Mouse (Mus musculus): ENCODE data around the gene Slc2a6. TPM values are rescaled to one million over a fixed set of nuclear protein-coding genes. Genes with fewer than 3 reads are reported as not detected.
A peak's percentile ranks its signal among the peaks of the same experiment; 100 is the strongest.

Gene Slc2a6
- total and polyA plus RNA-seq, 3 experiments, result 22.1 to 55.9 (median 43.3) TPM

GRCm38 (mm10) chr2:27043461-27043860 lies 15.7 kb upstream of the Slc2a6 start:
- DNase-seq (ENCODE audit: extremely low read depth), result peak; percentile 74
- H3K9me3 ChIP-seq (replicated peaks; ENCODE audit: low read length), result no peaks in the 10 kb centered on the region
- in situ Hi-C loops (cut with MboI; ENCODE audit: low pct_ligation_motif_present, low pct_unique_long_range_greater_than_20kb, low sequenced_read_pairs), result loop anchor here (10.0 kb wide), 1 partner anchor 191 kb away; no protein-coding TSS in a partner anchor
- H3K36me3 ChIP-seq (replicated peaks in 1 of 2; ENCODE audit: control insufficient read depth in 1 of 2, insufficient read depth in 1 of 2, low read length in 1 of 2), result no peaks in the 10 kb centered on the region
- peaks cover 0 to 15% of the 10 kb centered on the region in 2 experiments; a peak in 2 of 4 replicates for H3K4me1 ChIP-seq (ENCODE audit: control insufficient read depth in 1 of 2, insufficient read depth in 2 of 2)
- H3K27me3 ChIP-seq (replicated peaks), result peaks cover 59% of the 10 kb centered on the region
- no peak overlapping the region for H3K4me2 ChIP-seq (ENCODE audit: insufficient read depth, low read depth, poor library complexity, severe bottlenecking)
- H3K79me2 ChIP-seq (replicated peaks; ENCODE audit: control insufficient read depth, extremely low read depth, insufficient read depth, poor library complexity, severe bottlenecking), result no peaks in the 10 kb centered on the region
- dilution Hi-C loops (cut with MboI; ENCODE audit: extremely low pct_ligation_motif_present, extremely low pct_unique_long_range_greater_than_20kb, low sequenced_read_pairs), result no loop called here
- TF ChIP-seq ETS1 (conservative IDR thresholded peaks at IDR 0.05; ENCODE audit: low read depth, low read length) (no peak), ZMIZ1 (IDR thresholded peaks at IDR 0.05; ENCODE audit: low read depth, low read length) (no peak), POLR2A (IDR thresholded peaks at IDR 0.05; ENCODE audit: low read depth, low read length) (no peak), MAFK (IDR thresholded peaks at IDR 0.05; ENCODE audit: insufficient replicate concordance, low read length) (no peak), BHLHE40 (IDR thresholded peaks at IDR 0.05; ENCODE audit: low read depth, low read length) (no peak), EP300 (IDR thresholded peaks at IDR 0.05; ENCODE audit: low read length) (no peak), RCOR1 (conservative IDR thresholded peaks at IDR 0.05; ENCODE audit: low read depth, low read length) (no peak), ZKSCAN1 (IDR thresholded peaks at IDR 0.05; ENCODE audit: borderline replicate concordance, low read depth, low read length) (no peak), KAT2A (IDR thresholded peaks at IDR 0.05; ENCODE audit: insufficient replicate concordance, low read length) (no peak), ZC3H11A (IDR thresholded peaks at IDR 0.05; ENCODE audit: low read depth, low read length) (peak; percentile 61), MAZ (IDR thresholded peaks at IDR 0.05; ENCODE audit: low read depth, low read length) (no peak), RAD21 (IDR thresholded peaks at IDR 0.05; ENCODE audit: low read depth, low read length) (peak; percentile 75), ELF1 (IDR thresholded peaks at IDR 0.05; ENCODE audit: low read depth, low read length) (no peak), NELFE (IDR thresholded peaks at IDR 0.05; ENCODE audit: low read depth, low read length) (peak; percentile 33; the same call in 1 of the 2 replicates), UBTF (IDR thresholded peaks at IDR 0.05; ENCODE audit: low read depth, low read length) (no peak), SIN3A (IDR thresholded peaks at IDR 0.05; ENCODE audit: low read length) (no peak), TCF12 (IDR thresholded peaks at IDR 0.05; ENCODE audit: low read depth, low read length) (no peak), JUND (conservative IDR thresholded peaks at IDR 0.05; ENCODE audit: low read depth, low read length) (no peak), E2F4 (IDR thresholded peaks at IDR 0.05; ENCODE audit: insufficient replicate concordance, low read depth, low read length) (no peak), JUN (IDR thresholded peaks at IDR 0.05; ENCODE audit: insufficient read depth, low read depth, low read length) (no peak), SMC3 (IDR thresholded peaks at IDR 0.05; ENCODE audit: low read depth, low read length) (peak; percentile 91), MAX (IDR thresholded peaks at IDR 0.05; ENCODE audit: low read length) (no peak), MXI1 (IDR thresholded peaks at IDR 0.05; ENCODE audit: low read depth, low read length) (no peak), NRF1 (IDR thresholded peaks at IDR 0.05; ENCODE audit: low read depth, low read length) (no peak), IRF4 (IDR thresholded peaks at IDR 0.05; ENCODE audit: low read depth, low read length) (no peak), ZNF384 (IDR thresholded peaks at IDR 0.05; ENCODE audit: low read depth, low read length) (no peak), GABPA (IDR thresholded peaks at IDR 0.05; ENCODE audit: insufficient replicate concordance, low read depth, low read length) (no peak), CTCF (conservative IDR thresholded peaks at IDR 0.05 in 1 of 2, IDR thresholded peaks at IDR 0.05 in 1 of 2; ENCODE audit: low read depth in 2 of 2, low read length in 2 of 2) (peak; percentile 40 to 88; a peak in 2 of 4 replicates), PAX5 (IDR thresholded peaks at IDR 0.05; ENCODE audit: low read length) (no peak)
- no peak overlapping the region for H3K9ac ChIP-seq (ENCODE audit: insufficient read depth, low read depth)
- H3K4me3 ChIP-seq (replicated peaks in 1 of 3; ENCODE audit: low read depth in 2 of 3, low read length in 2 of 3, poor library complexity in 1 of 3), result no peak overlapping the region
- no peak overlapping the region for H3K27ac ChIP-seq (ENCODE audit: insufficient read depth, low read depth)
